Mouse (Mus musculus): Measurements from ENCODE around the gene 4931400O07Rik. TPM values are rescaled to one million over a fixed set of nuclear protein-coding genes. Genes with fewer than 3 reads are reported as not detected.

Gene 4931400O07Rik
- polyA plus RNA-seq (2015; fragmentation: Nextera tagmentation; extraction: Ambion mirVana): not detected in 2 replicates

DNA sequence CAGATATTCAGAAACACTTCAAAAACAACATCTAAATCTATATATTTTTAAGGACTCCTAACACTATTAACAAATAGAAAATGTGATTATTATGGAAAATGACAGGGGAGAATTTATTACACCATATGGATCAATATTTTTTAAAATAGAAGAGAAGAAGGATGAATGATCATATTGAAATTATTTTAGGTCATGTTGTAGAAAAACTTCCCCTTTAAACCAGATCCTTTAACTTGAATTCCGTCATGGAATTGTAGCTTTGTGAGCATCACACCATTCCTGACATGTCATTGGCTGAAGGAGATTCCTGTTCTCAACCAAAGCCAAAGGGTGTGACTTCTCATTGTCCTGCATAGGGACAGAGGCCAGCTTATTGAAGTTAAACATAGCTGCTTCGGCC is at the start of gene 4931400O07Rik:
Gene 4931400O07Rik, plus strand, starts transcription at position 301 of the 400 bp plus-strand sequence.
- no peak for TF ChIP-seq CTCF (IDR thresholded peaks at IDR 0.05; ENCODE audit: low read depth)
- TF ChIP-seq EP300 (optimal IDR thresholded peaks at IDR 0.05): no peak
- no peaks in the 10 kb centered on the region for H3K27me3 ChIP-seq (ENCODE audit: control insufficient read depth, insufficient read depth, low read length)
- no peaks in the 10 kb centered on the region for H3K4me1 ChIP-seq (replicated peaks; ENCODE audit: control insufficient read depth, insufficient read depth)
- ATAC-seq (ENCODE audit: low FRiP score, low TSS enrichment): no peak
- no peak for DNase-seq (ENCODE audit: low spot score)
- H3K4me3 ChIP-seq (ENCODE audit: low read depth, low read length): no peak within 1 kb of the TSS
- no peak within 1 kb of the TSS for H3K27ac ChIP-seq (replicated peaks)
- H3K4me2 ChIP-seq (replicated peaks; ENCODE audit: low read depth): no peak within 1 kb of the TSS
- WGBS: 77% methylated on average over 2 of the region's 2 CpGs
- no peaks in the 10 kb centered on the region for H3K36me3 ChIP-seq (ENCODE audit: control insufficient read depth, insufficient read depth, low read length)
- H3K9ac ChIP-seq (ENCODE audit: low read length): no peak within 1 kb of the TSS
- no peaks in the 10 kb centered on the region for H3K9me3 ChIP-seq (ENCODE audit: control insufficient read depth, low read length)

Other genes starting within 250 kb of the 4931400O07Rik start
- gene 4933402E13Rik, start 184.5 kb upstream of the 4931400O07Rik start, polyA plus RNA-seq (2015; fragmentation: Nextera tagmentation; extraction: Ambion mirVana): 1.0 and 1.2 TPM in 2 replicates

Measured in stomach, postnatal 0 days (tissue).